Mouse (Mus musculus) adipocyte (in vitro differentiated cells): ENCODE measurements around the gene Pawr.
A peak's percentile ranks its signal among the peaks of the same experiment; 100 is the strongest.

Experiments used
- DNase-seq: peaks from one replicate; pipeline ENCODE4 v3.0.0-alpha.2; 2016; ENCODE audit warnings: low spot score

Pawr gene

GRCm38 (mm10) chr10:108392151-108392550, 60.2 kb downstream of the Pawr start:
- no peak for DNase-seq

- no peak for DNase-seq
These were observed 62.4 kb downstream of the Pawr start for GRCm38 (mm10) chr10:108394306-108394705.

- no peak for DNase-seq
These were observed 63.3 kb downstream of the Pawr start for GRCm38 (mm10) chr10:108395229-108395628.

- DNase-seq, result no peak
These were observed 63.7 kb downstream of the Pawr start for GRCm38 (mm10) chr10:108395647-108396046.

GRCm38 (mm10) chr10:108402751-108403150, 70.8 kb downstream of the Pawr start:
- DNase-seq, result no peak

- no peak for DNase-seq
These were observed 71.5 kb downstream of the Pawr start for GRCm38 (mm10) chr10:108403366-108403865.

- no peak for DNase-seq
These were observed 72.2 kb downstream of the Pawr start for GRCm38 (mm10) chr10:108404087-108404486.

- DNase-seq, result no peak
These were observed 73.2 kb downstream of the Pawr start for GRCm38 (mm10) chr10:108405076-108405475.

GRCm38 (mm10) chr10:108405931-108406330, 74.0 kb downstream of the Pawr start:
- DNase-seq, result no peak

- no peak for DNase-seq
These were observed 75.2 kb downstream of the Pawr start for GRCm38 (mm10) chr10:108406798-108407754.

GRCm38 (mm10) chr10:108408025-108408424, 76.1 kb downstream of the Pawr start:
- no peak for DNase-seq

- no peak for DNase-seq
These were observed 76.5 kb downstream of the Pawr start for GRCm38 (mm10) chr10:108408437-108408836.

- no peak for DNase-seq
These were observed 77.1 kb downstream of the Pawr start for GRCm38 (mm10) chr10:108408986-108409385.

- no peak for DNase-seq
These were observed 77.6 kb downstream of the Pawr start for GRCm38 (mm10) chr10:108409529-108409928.

GRCm38 (mm10) chr10:108414936-108415635, 83.2 kb downstream of the Pawr start:
- DNase-seq, result no peak

GRCm38 (mm10) chr10:108417448-108417847, 85.5 kb downstream of the Pawr start:
- no peak for DNase-seq

GRCm38 (mm10) chr10:108430553-108430952, 98.6 kb downstream of the Pawr start:
- DNase-seq, result no peak

- DNase-seq, result no peak
These were observed 100.3 kb downstream of the Pawr start for GRCm38 (mm10) chr10:108432194-108432593.

- DNase-seq, result no peak
These were observed 102.1 kb downstream of the Pawr start for GRCm38 (mm10) chr10:108433976-108434375.

- no peak for DNase-seq
These were observed 103.7 kb downstream of the Pawr start for GRCm38 (mm10) chr10:108435616-108436015.

- DNase-seq, result no peak
These were observed 104.4 kb downstream of the Pawr start for GRCm38 (mm10) chr10:108436365-108436764.

- peak; percentile 49 for DNase-seq
These were observed 108.3 kb downstream of the Pawr start for GRCm38 (mm10) chr10:108440251-108440650.
